Mouse (Mus musculus): ENCODE measurements around the gene Insig1.

- TF ChIP-seq CTCF (IDR thresholded peaks at IDR 0.05; ENCODE audit: low read depth) = no peak
- no peak for TF ChIP-seq EP300 (IDR thresholded peaks at IDR 0.05; ENCODE audit: low read depth)
Measured at GRCm38 (mm10) chr5:28082796-28083195, 11.6 kb downstream of the Insig1 start.

All from liver, embryonic 14.5 days (tissue).